Mouse (Mus musculus): Measurements from ENCODE around the gene Kdm5a.

DNA sequence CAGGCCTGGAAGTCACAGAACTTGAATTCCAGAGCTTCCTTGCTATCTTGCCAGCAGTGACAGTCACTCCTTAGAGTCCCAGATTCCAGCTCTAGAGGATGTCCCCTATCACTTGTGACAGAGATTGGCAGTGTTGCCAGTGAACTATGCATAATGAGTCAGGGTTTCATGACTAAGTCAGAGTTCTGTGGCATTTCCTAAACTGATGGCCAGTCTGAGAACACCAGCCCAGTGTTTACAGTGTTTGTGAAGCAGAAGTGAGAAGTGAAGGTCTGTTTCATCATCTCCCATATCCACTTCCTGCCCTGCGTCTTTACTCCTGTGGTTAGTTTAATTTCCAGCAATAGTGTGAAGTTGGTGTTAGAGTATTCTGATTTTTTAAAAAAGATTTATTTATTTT lies 106.7 kb downstream of the Kdm5a start:
- TF ChIP-seq POLR2A (IDR thresholded peaks at IDR 0.05; ENCODE audit: insufficient read depth, low read depth, low read length) (no peak), CTCF (IDR thresholded peaks at IDR 0.05; ENCODE audit: insufficient read depth, low read depth, low read length) (no peak)

Data from olfactory bulb, adult 2 months (tissue).